Comparison of ENCODE assay signal across 8 mouse cellular contexts in the genomic region with DNA sequence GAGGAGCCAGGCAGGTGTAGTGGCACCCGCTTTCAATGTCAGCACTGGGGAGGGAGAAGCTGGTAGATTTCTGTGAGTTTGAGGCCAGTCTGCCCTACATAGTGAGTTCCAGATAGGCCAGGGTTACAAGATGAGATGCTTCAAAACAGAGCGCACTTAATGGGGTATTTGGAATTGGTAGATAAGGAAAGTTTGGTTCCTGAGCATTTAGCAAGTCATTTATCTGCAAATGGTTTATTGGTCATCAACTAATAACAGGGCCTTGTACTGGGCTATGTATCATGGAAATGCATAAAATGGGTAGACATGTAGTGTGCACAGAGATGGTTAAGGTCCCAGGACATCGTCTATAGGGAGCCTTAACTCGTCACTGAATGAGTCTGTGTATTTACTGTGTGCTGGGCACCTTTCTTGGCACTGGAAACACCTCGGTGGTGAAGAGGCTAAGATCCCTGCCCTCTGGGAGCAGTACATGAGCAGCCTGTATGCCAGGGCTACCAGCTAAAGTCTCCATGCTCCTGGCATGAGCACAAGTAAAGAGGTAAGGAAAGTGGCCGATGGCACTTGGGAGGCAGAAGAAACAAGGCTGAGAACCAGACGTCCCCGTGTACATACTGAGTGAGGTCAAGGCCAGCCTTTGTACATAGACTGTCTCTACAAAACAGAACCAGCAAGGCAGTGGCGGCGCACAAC. TPM values are rescaled to one million over a fixed set of nuclear protein-coding genes. Genes with fewer than 3 reads are reported as not detected.
DNase-seq lines count a peak whose midpoint lies in the region; ATAC-seq and TF ChIP-seq lines count a peak whose summit lies in the region.

No protein-coding gene starts in this region.

- peak overlapping the region; percentile 92 for H3K4me2 ChIP-seq in embryonic facial prominence, embryonic 14.5 days (ENCODE audit: low read depth, low read length)
- peak overlapping the region; percentile 95 for H3K4me2 ChIP-seq in intestine, embryonic 15.5 days (replicated peaks)
- peak overlapping the region; percentile 98 for H3K4me2 ChIP-seq in neural tube, embryonic 12.5 days (replicated peaks)

- WGBS in embryonic facial prominence, embryonic 14.5 days, result 88% methylated on average over 10 of the region's 10 CpGs
- 82% methylated on average over 10 of the region's 10 CpGs for WGBS in intestine, embryonic 15.5 days
- 92% methylated on average over 10 of the region's 10 CpGs for WGBS in neural tube, embryonic 12.5 days

- H3K9me3 ChIP-seq in embryonic facial prominence, embryonic 14.5 days (ENCODE audit: control insufficient read depth, low read length), result no peaks in the 10 kb centered on the region
- no peaks in the 10 kb centered on the region for H3K9me3 ChIP-seq in intestine, embryonic 15.5 days
- no peaks in the 10 kb centered on the region for H3K9me3 ChIP-seq in neural tube, embryonic 12.5 days

- DNase-seq in layer of hippocampus, adult 2 months (ENCODE audit: low spot score in 2 of 2), result no peak
- DNase-seq in layer of hippocampus, postnatal 25 days (ENCODE audit: extremely low spot score in 1 of 2, low spot score in 1 of 2), result no peak
- no peak for DNase-seq in embryonic facial prominence, embryonic 14.5 days (ENCODE audit: low spot score)
- no peak for DNase-seq in thymus, postnatal 25 days
- no peak for DNase-seq in adrenal gland, adult 18-20 months (ENCODE audit: low spot score in 2 of 2)

- H3K27me3 ChIP-seq in embryonic facial prominence, embryonic 14.5 days (replicated peaks; ENCODE audit: control insufficient read depth, insufficient read depth, low read length), result no peaks in the 10 kb centered on the region
- no peaks in the 10 kb centered on the region for H3K27me3 ChIP-seq in intestine, embryonic 15.5 days (replicated peaks)
- H3K27me3 ChIP-seq in neural tube, embryonic 12.5 days (replicated peaks), result no peaks in the 10 kb centered on the region

- H3K9ac ChIP-seq in embryonic facial prominence, embryonic 14.5 days (ENCODE audit: low read depth, low read length), result peak overlapping the region; percentile 74
- peak overlapping the region; percentile 79 for H3K9ac ChIP-seq in intestine, embryonic 15.5 days
- H3K9ac ChIP-seq in neural tube, embryonic 12.5 days, result 0 out of 2 replicates have a peak overlapping the region, but pooled peaks have one; percentile 54

- no peak for TF ChIP-seq CTCF in layer of hippocampus, adult 2 months (conservative IDR thresholded peaks at IDR 0.05)

- ATAC-seq in embryonic facial prominence, embryonic 14.5 days (ENCODE audit: low read depth), result no peak
- ATAC-seq in intestine, embryonic 15.5 days, result no peak
- ATAC-seq in neural tube, embryonic 12.5 days (ENCODE audit: low FRiP score, low read depth), result no peak
- no peak for ATAC-seq in inflammation-experienced regulatory T-cells, adult 6 months

- H3K4me1 ChIP-seq in embryonic facial prominence, embryonic 14.5 days (ENCODE audit: control insufficient read depth, insufficient read depth, low read length), result peaks cover 13% of the 10 kb centered on the region
- H3K4me1 ChIP-seq in intestine, embryonic 15.5 days (replicated peaks), result peaks cover 39% of the 10 kb centered on the region
- peaks cover 35% of the 10 kb centered on the region for H3K4me1 ChIP-seq in neural tube, embryonic 12.5 days

- peak overlapping the region; percentile 94; the same call in 1 of the 2 replicates for H3K4me3 ChIP-seq in layer of hippocampus, adult 2 months
- peak overlapping the region; percentile 63 for H3K4me3 ChIP-seq in embryonic facial prominence, embryonic 14.5 days (ENCODE audit: low read depth, low read length)
- peak overlapping the region; percentile 80 for H3K4me3 ChIP-seq in intestine, embryonic 15.5 days (replicated peaks)
- H3K4me3 ChIP-seq in neural tube, embryonic 12.5 days, result peak overlapping the region; percentile 49; the same call in 1 of the 2 replicates

- H3K36me3 ChIP-seq in embryonic facial prominence, embryonic 14.5 days (ENCODE audit: control insufficient read depth, insufficient read depth, low read length), result peaks cover 44% of the 10 kb centered on the region
- H3K36me3 ChIP-seq in intestine, embryonic 15.5 days, result peaks cover 29% of the 10 kb centered on the region
- H3K36me3 ChIP-seq in neural tube, embryonic 12.5 days, result peaks cover 40% of the 10 kb centered on the region

- no peak overlapping the region for H3K27ac ChIP-seq in layer of hippocampus, adult 2 months
- no peak overlapping the region for H3K27ac ChIP-seq in embryonic facial prominence, embryonic 14.5 days (replicated peaks; ENCODE audit: low read depth, low read length)
- no peak overlapping the region for H3K27ac ChIP-seq in intestine, embryonic 15.5 days
- H3K27ac ChIP-seq in neural tube, embryonic 12.5 days, result no peak overlapping the region

RNA-seq across cellular contexts. Expression of gene Zfp526, which starts 1.2 kb away (rescaled TPM):
- 10 to 100 TPM; 10.5 to 12.7 TPM for total RNA-seq in layer of hippocampus, adult 2 months (2021)
- 10 to 100 TPM; 10.5 to 12.4 TPM for total RNA-seq in layer of hippocampus, postnatal 25 days (2021)
- polyA plus RNA-seq in embryonic facial prominence, embryonic 14.5 days (2014; fragmentation: Nextera tagmentation; extraction: Ambion mirVana), result 4.1 and 4.4 TPM in 2 replicates
- 2.6 and 2.8 TPM in 2 replicates for polyA plus RNA-seq in intestine, embryonic 15.5 days (2015; fragmentation: Nextera tagmentation; extraction: Ambion mirVana)
- polyA plus RNA-seq in neural tube, embryonic 12.5 days (2016; fragmentation: Nextera tagmentation; extraction: Ambion mirVana), result 2.1 and 2.9 TPM in 2 replicates
- 10 to 100 TPM in 1 of 2 experiments, 1 to 10 TPM in 1; 8.4 to 10.2 TPM for total RNA-seq in adrenal gland, adult 18-20 months (2021)
- polyA plus RNA-seq in inflammation-experienced regulatory T-cells, adult 6 months (2017; shearing (Covaris generic)), result 1 to 10 TPM; 2.2 to 4.0 (median 2.5) TPM

RNA-seq across cellular contexts. Expression of gene Dedd2, which starts 2.0 kb away (rescaled TPM):
- 10 to 100 TPM; 23.7 to 24.1 TPM for total RNA-seq in layer of hippocampus, adult 2 months (2021)
- total RNA-seq in layer of hippocampus, postnatal 25 days (2021), result 10 to 100 TPM; 24.0 to 26.4 TPM
- 8.3 and 9.4 TPM in 2 replicates for polyA plus RNA-seq in embryonic facial prominence, embryonic 14.5 days (2014; fragmentation: Nextera tagmentation; extraction: Ambion mirVana)
- 13.2 and 13.5 TPM in 2 replicates for polyA plus RNA-seq in intestine, embryonic 15.5 days (2015; fragmentation: Nextera tagmentation; extraction: Ambion mirVana)
- 15.5 and 17.7 TPM in 2 replicates for polyA plus RNA-seq in neural tube, embryonic 12.5 days (2016; fragmentation: Nextera tagmentation; extraction: Ambion mirVana)
- total RNA-seq in adrenal gland, adult 18-20 months (2021), result 10 to 100 TPM; 24.0 to 27.0 TPM
- polyA plus RNA-seq in inflammation-experienced regulatory T-cells, adult 6 months (2017; shearing (Covaris generic)), result 10 to 100 TPM; 24.6 to 26.2 (median 25.0) TPM

RNA-seq across cellular contexts. Expression of gene Gsk3a, which starts 15.2 kb away (rescaled TPM):
- 100 to 1,000 TPM; 206 to 220 TPM for total RNA-seq in layer of hippocampus, adult 2 months (2021)
- 100 to 1,000 TPM; 195 to 200 TPM for total RNA-seq in layer of hippocampus, postnatal 25 days (2021)
- 14.3 and 14.8 TPM in 2 replicates for polyA plus RNA-seq in embryonic facial prominence, embryonic 14.5 days (2014; fragmentation: Nextera tagmentation; extraction: Ambion mirVana)
- polyA plus RNA-seq in intestine, embryonic 15.5 days (2015; fragmentation: Nextera tagmentation; extraction: Ambion mirVana), result 8.0 and 10.3 TPM in 2 replicates
- 19.1 and 20.3 TPM in 2 replicates for polyA plus RNA-seq in neural tube, embryonic 12.5 days (2016; fragmentation: Nextera tagmentation; extraction: Ambion mirVana)
- total RNA-seq in adrenal gland, adult 18-20 months (2021), result 100 to 1,000 TPM in 1 of 2 experiments, 10 to 100 TPM in 1; 96.7 to 101 TPM
- 10 to 100 TPM in 1 of 3 experiments, 1 to 10 TPM in 2; 8.5 to 13.3 (median 8.9) TPM for polyA plus RNA-seq in inflammation-experienced regulatory T-cells, adult 6 months (2017; shearing (Covaris generic))

RNA-seq across cellular contexts. Expression of gene Erf, which starts 28.1 kb away (rescaled TPM):
- 10 to 100 TPM; 40.3 to 45.1 TPM for total RNA-seq in layer of hippocampus, adult 2 months (2021)
- 10 to 100 TPM; 44.4 to 51.1 TPM for total RNA-seq in layer of hippocampus, postnatal 25 days (2021)
- 23.3 and 26.0 TPM in 2 replicates for polyA plus RNA-seq in embryonic facial prominence, embryonic 14.5 days (2014; fragmentation: Nextera tagmentation; extraction: Ambion mirVana)
- 14.8 TPM in 2 replicates for polyA plus RNA-seq in intestine, embryonic 15.5 days (2015; fragmentation: Nextera tagmentation; extraction: Ambion mirVana)
- 11.9 and 13.1 TPM in 2 replicates for polyA plus RNA-seq in neural tube, embryonic 12.5 days (2016; fragmentation: Nextera tagmentation; extraction: Ambion mirVana)
- 10 to 100 TPM; 18.3 to 25.8 TPM for total RNA-seq in adrenal gland, adult 18-20 months (2021)
- polyA plus RNA-seq in inflammation-experienced regulatory T-cells, adult 6 months (2017; shearing (Covaris generic)), result under 1 TPM; 0.34 to 0.70 (median 0.38) TPM

RNA-seq across cellular contexts. Expression of gene Pou2f2, which starts 42.9 kb away (rescaled TPM):
- 1 to 10 TPM; 8.2 to 8.5 TPM for total RNA-seq in layer of hippocampus, adult 2 months (2021)
- total RNA-seq in layer of hippocampus, postnatal 25 days (2021), result 10 to 100 TPM in 1 of 2 experiments, 1 to 10 TPM in 1; 7.1 to 11.8 TPM
- polyA plus RNA-seq in embryonic facial prominence, embryonic 14.5 days (2014; fragmentation: Nextera tagmentation; extraction: Ambion mirVana), result 1.5 TPM in 2 replicates
- 1.8 TPM in 2 replicates for polyA plus RNA-seq in intestine, embryonic 15.5 days (2015; fragmentation: Nextera tagmentation; extraction: Ambion mirVana)
- polyA plus RNA-seq in neural tube, embryonic 12.5 days (2016; fragmentation: Nextera tagmentation; extraction: Ambion mirVana), result 28.1 and 32.6 TPM in 2 replicates
- under 1 TPM; 0.56 to 0.61 TPM for total RNA-seq in adrenal gland, adult 18-20 months (2021)
- 10 to 100 TPM; 18.1 to 32.0 (median 30.0) TPM for polyA plus RNA-seq in inflammation-experienced regulatory T-cells, adult 6 months (2017; shearing (Covaris generic))
